Mouse (Mus musculus): ENCODE data around the gene Rhot2.
"Not testable (repeated sequence)": the region's sequence is repeated elsewhere in the genome, so short reads cannot be mapped to it uniquely, and the experiment has no call there.

Gene Rhot2

DNA sequence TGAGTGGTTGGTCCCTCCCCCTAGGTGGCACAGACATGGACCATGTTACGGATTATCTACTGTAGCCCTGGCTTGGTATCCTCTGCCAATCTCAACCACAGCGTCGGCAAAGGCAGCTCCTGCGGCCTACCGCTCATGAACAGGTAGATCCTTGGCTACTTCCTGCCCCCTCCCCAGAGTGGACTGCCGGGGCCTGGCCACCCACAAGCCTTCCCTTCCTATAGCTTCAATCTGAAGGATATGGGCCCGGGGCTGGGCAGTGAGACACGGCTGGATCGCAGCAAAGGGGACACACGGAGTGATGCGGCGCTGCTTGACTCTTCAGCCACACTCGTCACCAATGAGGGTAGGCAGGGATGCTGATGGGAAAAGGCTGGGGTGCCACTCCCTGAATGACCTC, 17.6 kb downstream of the Rhot2 start:
- DNase-seq, result no peak

DNA sequence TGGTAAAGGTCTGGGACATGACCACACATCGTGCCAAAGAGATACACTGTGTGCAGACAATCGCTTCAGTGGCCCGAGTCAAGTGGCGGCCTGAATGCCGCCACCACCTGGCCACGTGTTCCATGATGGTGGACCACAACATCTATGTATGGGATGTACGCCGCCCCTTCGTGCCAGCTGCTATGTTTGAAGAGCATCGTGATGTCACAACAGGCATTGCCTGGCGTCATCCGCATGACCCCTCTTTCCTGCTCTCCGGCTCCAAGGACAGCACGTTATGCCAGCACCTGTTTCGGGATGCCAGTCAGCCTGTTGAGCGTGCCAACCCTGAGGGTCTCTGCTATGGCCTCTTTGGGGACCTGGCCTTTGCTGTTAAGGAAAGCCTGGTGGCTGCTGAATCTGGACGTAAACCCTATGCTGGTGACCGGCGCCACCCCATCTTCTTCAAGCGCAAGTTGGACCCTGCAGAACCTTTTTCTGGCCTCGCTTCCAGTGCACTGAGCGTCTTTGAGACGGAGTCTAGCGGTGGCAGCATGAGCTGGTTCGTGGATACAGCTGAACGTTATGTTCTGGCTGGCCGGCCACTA, 18.6 kb downstream of the Rhot2 start:
- no peak for DNase-seq

DNA sequence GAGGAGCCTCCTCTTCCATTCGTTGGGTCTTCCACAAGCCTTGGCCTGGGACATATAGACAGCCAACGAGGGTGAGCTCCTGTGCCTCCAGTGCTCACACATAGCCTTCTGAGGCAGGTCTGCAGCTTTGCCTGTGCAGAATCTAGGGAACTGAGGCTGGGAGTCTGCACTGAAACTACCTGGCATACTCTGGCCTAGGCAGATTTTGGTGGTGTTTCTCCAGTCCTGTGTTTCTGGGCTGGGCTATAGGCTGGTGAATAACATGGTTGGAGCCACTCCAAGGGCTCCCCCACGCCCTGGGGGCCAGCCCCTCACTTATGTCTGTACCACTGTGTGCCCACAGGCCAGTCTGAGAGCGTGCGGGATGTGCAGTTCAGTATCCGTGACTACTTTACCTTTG, 19.3 kb downstream of the Rhot2 start:
- DNase-seq, result no peak

DNA sequence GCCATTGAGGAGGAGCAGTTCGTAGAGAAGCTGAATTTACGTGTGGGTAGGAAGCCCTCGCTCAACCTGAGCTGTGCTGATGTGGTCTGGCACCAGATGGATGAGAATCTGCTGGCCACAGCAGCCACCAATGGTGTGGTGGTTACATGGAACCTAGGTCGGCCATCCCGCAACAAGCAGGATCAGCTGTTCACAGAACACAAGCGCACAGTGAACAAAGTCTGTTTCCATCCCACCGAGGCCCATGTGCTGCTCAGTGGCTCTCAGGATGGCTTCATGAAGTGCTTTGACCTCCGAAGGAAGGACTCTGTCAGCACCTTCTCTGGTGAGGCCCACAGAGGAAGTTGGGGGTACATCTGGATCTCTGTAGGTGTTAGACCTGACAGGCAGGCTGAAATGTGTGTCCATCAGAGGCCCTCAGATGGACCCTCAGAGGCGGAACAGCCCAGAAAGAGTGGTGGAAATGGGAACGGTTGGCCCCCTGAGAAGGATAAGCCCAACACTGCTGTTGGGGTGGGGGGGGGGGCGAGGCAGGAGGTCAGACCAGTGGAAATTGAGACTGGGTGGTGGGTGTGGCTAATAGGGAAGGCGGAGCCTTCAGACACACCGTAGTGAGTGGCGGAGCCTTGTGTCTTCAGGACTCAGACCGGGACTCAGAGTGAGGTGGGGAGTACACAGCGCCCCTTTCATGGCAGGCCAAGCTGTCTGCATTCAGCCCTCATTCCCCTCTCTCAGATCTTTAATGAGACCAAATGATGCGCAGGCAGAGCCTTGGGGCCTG, 20.1 kb downstream of the Rhot2 start:
- DNase-seq, result no peak

DNA sequence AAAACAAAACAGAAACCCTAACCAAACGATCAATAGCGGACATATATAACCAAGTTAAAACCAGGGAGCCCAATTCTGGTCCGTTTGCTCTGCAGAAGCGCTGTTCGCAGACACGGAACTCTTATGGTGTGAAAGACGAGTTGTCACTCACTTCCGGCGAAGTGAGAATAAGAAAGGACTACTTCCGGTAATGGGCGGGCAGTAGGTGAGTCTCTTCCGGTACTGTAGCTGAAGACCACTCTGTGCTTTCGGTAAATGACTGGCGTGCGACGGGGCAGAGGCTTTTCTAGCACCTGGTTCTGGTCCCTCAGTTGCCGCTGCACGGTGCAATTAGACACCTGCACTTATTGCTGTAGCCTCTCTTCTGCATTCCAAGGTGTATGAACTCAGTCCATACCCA, 21.2 kb downstream of the Rhot2 start, which contains the start of gene Wdr24:
Wdr24 (plus strand) TSS at position 176 of the 400 bp plus-strand sequence.
- DNase-seq, result peak; percentile 86

DNA sequence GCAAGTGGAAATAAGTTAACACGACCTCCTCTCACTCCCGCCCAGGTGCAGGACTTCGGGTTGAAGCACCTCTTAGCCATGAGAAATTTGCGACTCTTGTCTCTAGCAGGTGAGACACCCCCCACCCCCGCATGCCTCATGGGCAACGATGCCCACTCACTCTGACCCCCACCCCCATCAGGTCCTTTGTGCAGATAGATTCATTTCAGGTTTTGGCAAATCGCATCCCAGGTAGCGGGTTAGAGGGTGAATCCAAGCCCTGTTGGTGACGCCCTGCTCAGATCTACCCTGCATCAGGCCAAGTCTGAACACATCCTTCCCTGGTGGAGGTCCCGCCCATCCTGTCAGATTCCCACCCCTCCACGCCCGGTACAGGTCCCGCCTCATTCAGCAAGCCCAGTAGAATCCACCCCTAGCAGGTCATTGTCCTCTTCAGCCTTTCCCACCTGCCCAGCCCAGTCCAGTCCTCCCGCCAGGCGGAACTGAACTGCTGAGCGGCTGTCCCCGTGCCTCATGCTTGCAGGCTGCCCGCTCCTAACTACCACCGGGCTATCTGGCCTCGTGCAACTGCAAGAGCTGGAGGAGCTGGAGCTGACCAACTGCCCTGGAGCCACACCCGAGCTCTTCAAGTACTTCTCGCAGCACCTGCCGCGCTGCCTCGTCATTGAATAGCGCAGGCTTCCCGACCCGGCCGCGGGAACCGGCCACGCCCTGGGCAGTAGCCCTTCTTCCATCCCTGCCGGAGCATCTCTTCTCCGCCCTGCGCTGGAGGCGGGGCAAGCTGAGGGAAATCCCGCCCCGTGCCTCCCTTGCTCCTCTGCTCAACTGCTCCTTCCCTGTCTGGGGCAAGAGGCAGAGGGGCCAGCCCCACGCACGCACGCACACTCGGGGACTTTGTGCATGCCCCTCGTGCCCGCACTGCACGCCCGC, 25.5 kb downstream of the Rhot2 start:
- no peak for DNase-seq

DNA sequence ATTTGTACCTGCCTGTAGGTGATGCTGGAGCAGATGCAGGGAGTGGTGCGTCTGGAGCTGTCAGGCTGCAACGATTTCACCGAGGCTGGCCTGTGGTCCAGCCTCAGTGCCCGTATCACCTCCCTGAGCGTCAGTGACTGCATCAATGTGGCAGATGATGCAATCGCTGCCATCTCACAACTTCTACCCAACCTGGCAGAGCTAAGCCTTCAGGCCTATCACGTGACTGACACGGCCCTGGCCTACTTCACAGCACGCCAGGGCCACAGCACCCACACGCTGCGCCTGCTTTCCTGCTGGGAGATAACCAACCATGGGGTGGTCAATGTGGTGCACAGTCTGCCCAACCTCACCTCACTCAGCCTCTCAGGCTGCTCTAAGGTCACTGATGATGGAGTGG, 27.0 kb downstream of the Rhot2 start:
- DNase-seq, result no peak

DNA sequence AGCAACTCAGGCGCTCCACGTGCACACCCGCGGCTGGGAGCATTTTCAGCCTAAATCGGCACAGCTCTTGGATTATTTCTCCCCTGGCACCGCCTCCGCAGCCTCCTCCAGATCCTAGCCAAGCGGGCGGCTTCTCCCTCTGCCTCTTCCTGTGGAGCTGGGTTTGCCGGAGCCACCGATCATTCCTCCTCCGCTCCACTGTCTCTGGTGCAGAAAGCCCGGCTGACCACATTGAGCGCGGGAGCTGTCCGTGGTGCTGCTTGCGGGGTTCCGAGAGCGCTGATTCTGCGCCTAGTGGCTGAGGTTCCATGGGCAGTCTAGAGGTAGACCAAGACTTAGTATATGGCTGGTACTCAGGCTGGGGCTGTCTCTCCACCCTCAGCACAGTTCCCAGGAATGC, 31.2 kb downstream of the Rhot2 start:
- peak; percentile 90 for DNase-seq

DNA sequence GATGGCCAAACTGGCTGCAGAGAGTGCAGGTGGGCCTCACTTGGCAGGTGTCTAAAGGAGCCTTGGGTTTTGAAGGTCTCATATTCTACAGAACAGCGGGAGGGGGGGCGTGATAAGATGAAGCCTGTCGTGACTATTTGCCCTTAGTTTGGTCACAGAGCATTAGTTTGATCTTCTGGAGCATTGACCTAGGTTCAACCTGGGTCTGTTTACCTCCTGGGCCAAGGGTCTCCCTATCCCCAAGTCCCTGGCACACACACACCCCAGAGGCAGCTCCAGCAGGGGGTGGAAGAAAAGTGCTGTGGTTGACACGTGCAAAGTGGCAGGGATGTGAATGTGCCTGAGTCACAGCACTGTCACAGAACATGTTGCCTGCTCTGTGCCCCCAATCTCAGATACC, 33.8 kb downstream of the Rhot2 start:
- no peak for DNase-seq

DNA sequence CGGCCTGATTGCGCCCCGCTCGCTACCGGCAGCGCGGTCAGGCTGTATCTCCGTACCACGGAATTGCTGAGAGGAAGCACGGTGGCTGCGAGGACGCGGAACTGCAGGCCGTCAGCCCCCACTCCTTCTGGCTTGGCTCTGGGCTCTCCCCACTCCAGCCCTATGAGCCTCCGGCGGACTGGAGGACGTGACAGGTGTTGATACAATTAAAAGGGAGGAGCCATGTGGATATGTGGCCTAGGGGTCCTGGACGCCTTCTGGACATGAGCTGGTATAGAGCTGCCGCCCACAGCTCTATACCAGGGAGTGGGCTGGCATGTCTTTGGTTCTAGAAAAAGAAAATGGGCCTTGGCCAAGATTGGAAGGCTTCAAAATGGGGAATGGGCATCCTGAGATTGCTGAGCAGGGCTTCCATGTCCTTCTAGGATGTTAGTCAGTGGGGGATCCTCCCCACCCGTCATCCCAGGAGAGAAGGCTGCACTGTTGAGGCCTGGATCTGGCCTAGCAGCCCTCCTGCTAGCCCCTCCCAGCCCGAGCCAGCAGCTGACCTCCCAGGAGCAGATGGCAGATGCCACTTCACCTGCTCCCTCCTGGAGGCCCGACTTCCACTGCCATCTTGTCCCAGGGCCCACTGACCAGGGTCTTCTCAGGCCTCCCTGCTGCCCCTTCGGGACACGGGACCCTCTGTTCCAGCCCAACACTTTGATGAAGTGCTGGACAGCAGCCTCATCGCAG, 34.9 kb downstream of the Rhot2 start:
- DNase-seq, result no peak

DNA sequence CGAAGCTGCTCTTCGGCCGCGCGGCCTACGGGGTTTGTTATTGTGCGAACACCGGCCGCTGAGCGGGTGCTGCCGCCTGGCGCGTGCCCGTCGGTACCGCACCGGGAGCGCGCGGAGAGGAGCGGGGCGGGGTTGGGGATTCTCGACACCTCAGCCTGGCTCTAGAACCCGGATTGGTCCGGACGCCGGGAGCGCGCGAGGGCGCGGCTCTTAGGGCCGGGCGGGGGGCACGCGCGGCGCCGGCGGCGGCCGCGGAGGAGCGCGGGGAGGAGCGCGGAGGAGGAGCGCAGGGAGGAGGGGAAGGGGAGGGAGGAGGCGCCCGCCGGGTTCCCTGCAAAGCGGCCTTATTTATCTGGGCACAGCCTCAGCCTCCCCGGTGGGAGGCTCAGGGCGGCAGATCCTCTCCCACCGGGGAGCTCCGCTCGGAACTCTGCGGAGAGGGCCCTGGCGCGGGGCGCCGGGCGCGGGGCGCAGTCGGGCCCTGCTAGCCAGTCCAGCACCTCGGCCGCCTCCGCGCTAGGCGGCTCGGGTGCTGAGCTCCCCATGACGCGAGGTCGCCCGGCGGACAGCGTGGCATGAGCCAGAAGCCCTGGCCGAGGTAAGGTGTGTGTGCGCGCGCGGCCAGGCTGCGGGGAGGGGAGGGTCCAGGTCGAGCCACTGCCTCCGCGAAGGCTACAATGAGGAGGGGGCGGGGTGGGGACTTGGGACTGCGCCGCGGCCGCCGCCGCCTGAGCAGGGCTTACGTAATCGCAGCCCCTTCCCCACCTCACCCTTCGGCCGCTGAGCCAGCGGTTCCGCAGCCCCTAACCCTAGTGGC, 35.7 kb downstream of the Rhot2 start, which contains the start of gene Fbxl16:
Fbxl16 (plus strand) TSS at position 297 of the 817 bp plus-strand sequence.
- DNase-seq, result peak; percentile 84

DNA sequence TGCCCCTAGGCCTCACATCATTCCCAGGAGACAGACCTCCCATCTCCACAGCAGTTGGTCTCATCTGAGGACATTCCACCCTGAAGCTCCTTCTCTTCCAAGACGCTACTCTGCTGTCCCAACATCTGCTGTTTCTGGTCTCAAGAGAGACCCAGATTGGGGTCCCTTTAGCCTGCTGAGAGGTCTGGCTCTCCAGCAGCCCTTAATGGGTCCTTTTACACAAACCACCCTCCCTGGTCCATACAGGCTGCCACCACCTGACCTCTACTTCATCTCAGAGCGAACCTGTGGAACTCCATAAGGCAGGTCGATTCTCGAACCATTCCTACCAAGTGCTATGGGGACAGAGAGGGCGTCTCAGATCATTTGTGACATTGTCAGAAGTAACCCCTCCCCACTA, 36.6 kb downstream of the Rhot2 start:
- no peak for DNase-seq

DNA sequence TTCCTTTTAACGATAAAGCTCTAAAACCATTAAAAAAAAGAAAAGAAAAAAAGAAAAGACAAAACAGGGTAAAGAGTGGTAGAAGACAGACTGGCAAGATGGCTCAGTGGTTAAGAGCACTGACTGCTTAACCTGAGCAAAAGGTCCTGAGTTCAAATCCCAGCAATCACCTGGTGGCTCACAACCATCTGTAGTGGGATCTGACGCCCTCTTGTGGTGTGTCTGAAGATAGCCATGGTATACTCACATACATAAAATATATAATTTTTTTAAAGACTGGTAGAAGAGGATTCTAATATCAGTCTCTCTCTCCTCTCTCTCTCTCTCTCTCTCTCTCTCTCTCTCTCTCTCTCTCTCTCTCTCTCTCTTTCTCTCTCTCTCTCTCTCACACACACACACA, 37.2 kb downstream of the Rhot2 start:
- DNase-seq, result not testable (repeated sequence)

DNA sequence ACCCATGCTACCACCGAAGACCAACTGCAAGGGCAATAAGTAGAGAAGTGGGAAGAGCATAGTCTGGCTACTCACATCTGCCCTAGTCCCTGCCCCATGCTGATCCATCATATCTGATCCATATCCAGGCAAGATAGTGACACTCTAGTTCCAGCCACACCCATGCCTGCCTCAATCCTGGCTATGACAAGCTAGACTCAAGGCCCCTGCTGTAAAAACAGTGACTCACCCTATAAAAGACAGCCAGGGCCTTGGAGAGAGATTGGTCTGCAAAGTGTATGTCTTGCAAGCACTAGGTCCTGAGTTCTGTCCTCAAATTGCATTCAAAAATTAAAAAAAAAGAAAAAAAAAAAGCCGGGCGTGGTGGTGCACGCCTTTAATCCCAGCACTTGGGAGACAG, 38.1 kb downstream of the Rhot2 start:
- DNase-seq, result no peak

DNA sequence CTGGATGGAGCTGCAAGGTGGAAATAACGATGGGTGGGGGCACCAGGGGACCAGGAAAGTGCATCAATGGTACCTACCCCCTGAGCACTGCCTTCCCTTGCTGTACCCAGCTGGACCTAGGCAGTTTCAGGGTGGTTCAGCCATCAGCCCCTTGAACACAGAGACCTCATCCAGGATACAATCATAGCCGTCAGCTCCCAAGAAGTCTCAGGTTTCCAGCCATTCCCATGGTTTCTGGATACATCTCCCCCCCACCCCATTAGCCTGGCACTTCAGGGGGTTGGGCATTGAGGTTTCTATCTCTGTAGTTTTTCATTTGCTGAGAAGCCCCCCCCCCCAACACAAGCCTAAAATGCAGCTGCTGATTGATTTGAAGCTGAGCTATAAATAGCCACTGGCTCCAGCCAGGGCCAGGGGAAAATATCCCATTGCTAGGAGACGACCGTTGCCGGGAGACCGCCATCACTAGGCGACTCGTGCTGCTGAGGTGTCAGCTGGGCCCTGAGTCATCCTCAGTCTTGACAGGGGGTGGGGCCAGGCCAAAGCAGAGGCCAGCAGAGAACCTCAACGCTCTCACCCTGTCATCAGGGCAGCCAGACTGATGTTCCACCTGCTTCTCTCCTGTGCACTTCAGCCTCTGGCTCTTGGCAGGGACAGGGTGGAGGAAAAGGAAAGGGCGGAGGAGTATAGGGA, 41.7 kb downstream of the Rhot2 start:
- no peak for DNase-seq

DNA sequence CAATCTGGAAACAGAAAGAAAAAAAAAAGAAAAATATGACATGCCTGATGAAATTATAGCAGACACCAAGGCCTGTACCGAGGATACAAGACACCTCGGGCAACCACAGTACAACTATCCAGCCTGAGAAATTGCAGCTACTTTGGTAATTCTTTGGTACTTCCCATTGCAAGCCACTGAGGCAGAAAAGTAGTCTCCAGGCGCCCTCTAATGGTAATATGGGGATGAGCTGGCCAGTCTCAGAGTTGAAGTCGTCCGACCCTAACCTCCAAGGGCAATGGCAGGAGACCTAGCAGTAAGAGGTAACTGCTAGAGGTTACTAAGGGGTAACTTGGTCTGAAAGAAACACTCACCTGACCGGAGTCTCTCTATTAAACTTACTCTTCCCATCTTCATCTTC, 43.6 kb downstream of the Rhot2 start:
- DNase-seq, result peak; percentile 81

DNA sequence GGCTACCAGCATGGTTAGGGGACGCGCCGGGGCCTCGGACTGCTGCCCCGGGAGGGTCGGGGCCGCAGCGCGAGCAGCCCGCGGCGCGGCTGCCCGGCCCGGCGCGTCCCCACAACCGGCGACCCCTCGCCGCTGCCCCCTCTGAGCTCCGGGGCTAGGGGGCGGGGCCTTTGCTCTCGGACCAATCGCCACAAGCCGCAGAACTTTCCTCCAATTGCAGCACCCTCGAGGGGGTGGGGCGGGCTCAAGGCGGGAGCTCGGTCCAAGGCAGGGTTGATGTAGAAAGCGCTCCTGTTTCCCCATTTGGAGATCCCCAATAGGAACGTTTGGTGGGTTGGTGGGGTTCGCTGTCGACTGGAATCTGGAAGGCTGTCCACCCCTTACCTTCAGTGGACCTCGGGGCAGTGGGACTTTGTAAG, 47.7 kb downstream of the Rhot2 start, which contains the start of gene Metrn:
Metrn (minus strand) TSS at position 186 of the 419 bp plus-strand sequence.
- DNase-seq, result peak; percentile 93

DNA sequence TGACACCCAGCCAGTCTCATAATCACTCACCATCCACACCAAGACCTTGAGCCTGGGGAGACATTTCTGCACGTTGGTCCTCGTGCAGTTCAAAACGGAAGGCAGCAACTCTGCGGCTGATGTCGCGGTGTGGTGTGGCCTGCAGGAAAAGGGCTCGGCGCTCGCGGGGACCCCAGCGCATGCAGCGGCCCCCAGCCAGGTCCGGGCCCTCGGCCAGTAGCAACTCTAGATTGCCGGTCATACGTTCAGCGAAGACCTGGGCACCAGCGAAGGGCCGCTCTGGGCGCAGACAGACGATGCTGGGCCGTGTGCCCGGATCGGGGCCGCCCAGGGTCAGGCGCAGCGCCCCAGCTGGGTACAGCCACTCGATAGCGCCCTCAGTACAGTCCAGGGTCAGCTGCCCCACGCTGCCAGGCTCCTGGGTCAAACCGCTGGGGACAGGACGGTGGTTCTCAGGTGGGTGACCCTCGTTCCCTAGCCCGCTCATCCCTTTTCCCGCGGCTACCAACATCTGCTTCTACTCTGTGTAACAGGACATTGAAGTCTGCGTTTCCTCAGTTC, 48.4 kb downstream of the Rhot2 start:
- DNase-seq, result peak; percentile 54

DNA sequence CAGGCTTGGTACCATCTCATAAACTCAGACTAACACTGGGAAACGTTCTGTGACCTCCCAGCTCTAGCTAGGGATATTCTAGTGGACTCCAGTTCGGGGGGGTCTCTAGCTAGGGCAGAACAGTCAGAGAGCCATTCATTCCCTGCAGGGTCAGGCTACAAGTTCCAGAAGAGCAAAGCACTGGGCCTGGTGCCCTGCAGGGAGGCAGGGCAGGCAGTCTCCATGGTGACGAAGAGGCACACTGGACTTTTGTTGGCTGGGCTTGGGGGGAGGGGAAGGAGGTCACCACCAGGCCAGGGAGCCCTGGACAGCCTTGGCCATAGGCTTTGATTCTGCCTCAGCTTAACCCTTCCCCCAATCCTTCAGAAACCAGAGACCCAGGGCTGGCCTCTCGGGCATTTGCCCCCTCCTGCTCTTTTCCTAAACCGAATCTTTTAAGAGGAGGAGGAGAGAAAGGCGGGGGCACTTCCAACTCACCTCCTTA, 49.0 kb downstream of the Rhot2 start, which contains the start of gene AC134908.4:
AC134908.4 (minus strand) TSS at position 51 of the 484 bp plus-strand sequence.
- peak; percentile 80 for DNase-seq

DNA sequence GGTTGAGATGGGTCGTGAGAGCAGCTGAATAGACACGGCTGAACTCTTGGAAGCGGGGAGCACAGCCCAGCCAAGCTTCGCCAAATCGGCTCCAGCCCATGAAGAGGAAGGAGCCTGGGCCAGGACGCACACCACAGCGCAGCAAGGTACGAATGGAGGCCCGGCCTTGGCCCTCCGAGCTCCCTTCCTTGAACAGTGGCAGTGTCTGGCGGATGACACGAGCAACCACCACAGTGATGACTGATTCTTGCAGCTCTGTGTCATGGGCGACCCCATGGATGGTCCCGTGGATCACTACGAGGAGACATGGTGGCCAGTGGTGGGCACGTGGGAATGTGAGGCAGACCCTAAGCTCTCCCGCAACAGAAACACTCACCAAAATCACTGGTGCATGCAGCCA, 49.7 kb downstream of the Rhot2 start:
- no peak for DNase-seq
